ENCODE assay signal across 14 mouse cellular contexts in genomic region chr7:67232504-67232903, GRCm38 (mm10).
"Had no signal": no experiment of that assay in that cellular context is flagged by ENCODE, and none has a peak within 500 bp of the region (broad histone marks: within the 10 kb centered on the region; RNA-seq: fewer than 3 reads in every experiment).

No protein-coding gene starts in this region.

- H3K9ac ChIP-seq: limb, embryonic 12.5 days; liver, embryonic 13.5 days; liver, postnatal 0 days; lung, embryonic 15.5 days; midbrain, embryonic 13.5 days; neural tube, embryonic 15.5 days had no signal

- H3K9me3 ChIP-seq: limb, embryonic 12.5 days; liver, embryonic 13.5 days; lung, embryonic 15.5 days; midbrain, embryonic 13.5 days; neural tube, embryonic 15.5 days had no signal

- H3K27me3 ChIP-seq: limb, embryonic 12.5 days; liver, embryonic 13.5 days; lung, embryonic 15.5 days; midbrain, embryonic 13.5 days; neural tube, embryonic 15.5 days had no signal

- ATAC-seq: liver, postnatal 0 days; midbrain, embryonic 13.5 days had no signal

- H3K27ac ChIP-seq: kidney, postnatal 0 days; limb, embryonic 12.5 days; liver, embryonic 13.5 days; lung, embryonic 15.5 days; midbrain, embryonic 13.5 days; neural tube, embryonic 15.5 days had no signal

- H3K4me2 ChIP-seq: limb, embryonic 12.5 days; liver, embryonic 13.5 days; lung, embryonic 15.5 days; midbrain, embryonic 13.5 days; neural tube, embryonic 15.5 days had no signal

- H3K4me3 ChIP-seq: limb, embryonic 12.5 days; liver, embryonic 13.5 days; lung, embryonic 15.5 days; midbrain, embryonic 13.5 days; neural tube, embryonic 15.5 days had no signal

- DNase-seq: kidney, adult 9 months; kidney, postnatal 36 days; liver; liver, embryonic 13.5 days; liver, postnatal 0 days; right cerebral cortex, adult 18-20 months; right cerebral cortex, postnatal 25 days; thymus, adult 18-20 months; thymus, postnatal 14 days had no signal

- H3K4me1 ChIP-seq: liver, embryonic 13.5 days; lung, embryonic 15.5 days had no signal
